Comparison of ENCODE assay signal across 9 mouse cellular contexts in genomic region chr12:112743168-112743975, GRCm38 (mm10). TPM values are rescaled to one million over a fixed set of nuclear protein-coding genes. Genes with fewer than 3 reads are reported as not detected.
DNase-seq lines count a peak whose midpoint lies in the region; ATAC-seq and TF ChIP-seq lines count a peak whose summit lies in the region.
"Had no signal": no experiment of that assay in that cellular context is flagged by ENCODE, and none has a peak within 500 bp of the region (broad histone marks: within the 10 kb centered on the region; RNA-seq: fewer than 3 reads in every experiment).

No protein-coding gene starts in this region.

- peaks cover 4% of the 10 kb centered on the region; the same call in 1 of the 2 replicates for H3K4me1 ChIP-seq in bone marrow macrophage, adult 2 months (ENCODE audit: control insufficient read depth, insufficient read depth, low read length)
- H3K4me1 ChIP-seq in heart, embryonic 13.5 days = peaks cover 34% of the 10 kb centered on the region
- no peaks in the 10 kb centered on the region for H3K4me1 ChIP-seq in liver, embryonic 13.5 days (replicated peaks)
- H3K4me1 ChIP-seq in neural tube, embryonic 11.5 days (ENCODE audit: control insufficient read depth, insufficient read depth, low read length) = 0 out of 2 replicates have a peak, but pooled peaks cover 7% of the 10 kb centered on the region

- no peak overlapping the region for H3K4me2 ChIP-seq in heart, embryonic 13.5 days
- H3K4me2 ChIP-seq in liver, embryonic 13.5 days = no peak overlapping the region
- no peak overlapping the region for H3K4me2 ChIP-seq in neural tube, embryonic 11.5 days (ENCODE audit: low read depth)

- no peak overlapping the region for H3K4me3 ChIP-seq in bone marrow macrophage, adult 2 months (ENCODE audit: insufficient read depth, low read length)
- no peak overlapping the region for H3K4me3 ChIP-seq in heart, embryonic 13.5 days
- H3K4me3 ChIP-seq in liver, embryonic 13.5 days (replicated peaks) = no peak overlapping the region
- no peak overlapping the region for H3K4me3 ChIP-seq in neural tube, embryonic 11.5 days (ENCODE audit: low read depth, low read length)
- H3K4me3 ChIP-seq: erythroblast, embryonic 14.5 days had no signal

- WGBS in heart, embryonic 13.5 days = 49% methylated on average over 25 of the region's 25 CpGs
- WGBS in liver, embryonic 13.5 days (ENCODE audit: insufficient replicate concordance) = 47% methylated on average over 25 of the region's 25 CpGs
- 62% methylated on average over 25 of the region's 25 CpGs for whole genome bisulfite sequencing in neural tube, embryonic 11.5 days

- no peak for TF ChIP-seq POLR2A in bone marrow macrophage, adult 2 months (IDR thresholded peaks at IDR 0.05; ENCODE audit: borderline replicate concordance, low read depth, low read length)

- TF ChIP-seq CTCF in bone marrow macrophage, adult 2 months (IDR thresholded peaks at IDR 0.05; ENCODE audit: low read depth, low read length) = peak; percentile 45; the same call in 1 of the 2 replicates

- no peaks in the 10 kb centered on the region for H3K27me3 ChIP-seq in heart, embryonic 13.5 days (replicated peaks)
- H3K27me3 ChIP-seq in liver, embryonic 13.5 days = no peaks in the 10 kb centered on the region
- H3K27me3 ChIP-seq in neural tube, embryonic 11.5 days (ENCODE audit: control insufficient read depth, insufficient read depth, low read length) = no peaks in the 10 kb centered on the region

- peak; percentile 74 for DNase-seq in CD4-positive helper T cell, adult 2 months (ENCODE audit: low read depth, low spot score)
- DNase-seq in fat pad, adult 2 months (ENCODE audit: extremely low read depth, low read depth, low spot score) = peak; percentile 69
- peak; percentile 90 for DNase-seq in kidney, postnatal 10 days
- DNase-seq in liver, embryonic 13.5 days = peak; percentile 42
- DNase-seq in neural tube, embryonic 11.5 days (ENCODE audit: low spot score) = peak; percentile 79
- DNase-seq in telencephalon, adult 2 months (ENCODE audit: low read depth, low spot score) = peak; percentile 76

- no peaks in the 10 kb centered on the region for H3K9me3 ChIP-seq in heart, embryonic 13.5 days
- no peaks in the 10 kb centered on the region for H3K9me3 ChIP-seq in liver, embryonic 13.5 days (replicated peaks)
- no peaks in the 10 kb centered on the region for H3K9me3 ChIP-seq in neural tube, embryonic 11.5 days (ENCODE audit: control insufficient read depth, low read length)

- ATAC-seq in heart, embryonic 13.5 days (ENCODE audit: extremely low read depth, insufficient number of reproducible peaks, low FRiP score, low TSS enrichment) = 0 out of 2 replicates have a peak, but pooled peaks have one; percentile 29
- 0 out of 2 replicates have a peak, but pooled peaks have one; percentile 18 for ATAC-seq in liver, embryonic 13.5 days (ENCODE audit: low read depth)
- peak; percentile 66 for ATAC-seq in neural tube, embryonic 11.5 days (ENCODE audit: insufficient read depth, low FRiP score, low TSS enrichment)

- H3K36me3 ChIP-seq in heart, embryonic 13.5 days = peaks cover 36% of the 10 kb centered on the region
- H3K36me3 ChIP-seq in liver, embryonic 13.5 days = peaks cover 12% of the 10 kb centered on the region; the same call in 1 of the 2 replicates
- no peaks in the 10 kb centered on the region; the same call in 1 of the 2 replicates for H3K36me3 ChIP-seq in neural tube, embryonic 11.5 days (ENCODE audit: control insufficient read depth, insufficient read depth, low read length)

- H3K9ac ChIP-seq in heart, embryonic 13.5 days = peak overlapping the region; percentile 66; the same call in 1 of the 2 replicates
- no peak overlapping the region for H3K9ac ChIP-seq in liver, embryonic 13.5 days
- H3K9ac ChIP-seq in neural tube, embryonic 11.5 days (ENCODE audit: low read length) = no peak overlapping the region

- H3K27ac ChIP-seq in bone marrow macrophage, adult 2 months (ENCODE audit: insufficient read depth, low read depth, low read length) = no peak overlapping the region
- peak overlapping the region; percentile 67 for H3K27ac ChIP-seq in heart, embryonic 13.5 days (replicated peaks)
- no peak overlapping the region for H3K27ac ChIP-seq in liver, embryonic 13.5 days
- no peak overlapping the region for H3K27ac ChIP-seq in neural tube, embryonic 11.5 days (ENCODE audit: low read depth, low read length)

RNA-seq across cellular contexts. Expression of gene Pld4, which starts 17.1 kb away (rescaled TPM):
- polyA plus RNA-seq in bone marrow macrophage, adult 2 months (2012; ENCODE audit: insufficient read depth, insufficient read length, missing spikeins) = 1,067 and 1,170 TPM in 2 replicates
- polyA plus RNA-seq in heart, embryonic 13.5 days (2015; fragmentation: Nextera tagmentation; extraction: Ambion mirVana) = 5.5 and 7.0 TPM in 2 replicates
- 9.6 and 11.0 TPM in 2 replicates for polyA plus RNA-seq in liver, embryonic 13.5 days (2015; fragmentation: Nextera tagmentation; extraction: Ambion mirVana)
- polyA plus RNA-seq in neural tube, embryonic 11.5 days (2014; fragmentation: Nextera tagmentation; extraction: Ambion mirVana) = 3.8 and 4.9 TPM in 2 replicates

RNA-seq across cellular contexts. Expression of gene Cep170b, which starts 23.1 kb away (rescaled TPM):
- polyA plus RNA-seq in bone marrow macrophage, adult 2 months (2012; ENCODE audit: insufficient read depth, insufficient read length, missing spikeins) = 8.5 and 17.7 TPM in 2 replicates
- polyA plus RNA-seq in heart, embryonic 13.5 days (2015; fragmentation: Nextera tagmentation; extraction: Ambion mirVana) = 4.0 and 4.3 TPM in 2 replicates
- polyA plus RNA-seq in liver, embryonic 13.5 days (2015; fragmentation: Nextera tagmentation; extraction: Ambion mirVana) = 2.5 and 2.9 TPM in 2 replicates
- 10.2 and 10.7 TPM in 2 replicates for polyA plus RNA-seq in neural tube, embryonic 11.5 days (2014; fragmentation: Nextera tagmentation; extraction: Ambion mirVana)

RNA-seq across cellular contexts. Expression of gene Ahnak2, which starts 59.1 kb away (rescaled TPM):
- polyA plus RNA-seq in bone marrow macrophage, adult 2 months (2012; ENCODE audit: insufficient read depth, insufficient read length, missing spikeins) = 27.3 TPM in 2 replicates
- polyA plus RNA-seq in heart, embryonic 13.5 days (2015; fragmentation: Nextera tagmentation; extraction: Ambion mirVana) = 1.1 and 1.2 TPM in 2 replicates
- polyA plus RNA-seq in liver, embryonic 13.5 days (2015; fragmentation: Nextera tagmentation; extraction: Ambion mirVana) = 0.13 and 0.15 TPM in 2 replicates
- 0.26 and 0.61 TPM in 2 replicates for polyA plus RNA-seq in neural tube, embryonic 11.5 days (2014; fragmentation: Nextera tagmentation; extraction: Ambion mirVana)

Comparison
In these comparisons a context has a peak if more than half of its experiments do, and no peak if none do; other contexts are left out.
1. RNA of gene Pld4, which starts 17.1 kb away (polyA plus RNA-seq): 1,067 to 1,170 TPM in bone marrow macrophage, adult 2 months; 9.6 to 11.0 TPM in liver, embryonic 13.5 days, 5.5 to 7.0 TPM in heart, embryonic 13.5 days and 3.8 to 4.9 TPM in neural tube, embryonic 11.5 days; every median in the first group is over 10 times any median in the second.
2. RNA of gene Ahnak2, which starts 59.1 kb away (polyA plus RNA-seq): 27.3 TPM in bone marrow macrophage, adult 2 months; 1.1 to 1.2 TPM in heart, embryonic 13.5 days, 0.26 to 0.61 TPM in neural tube, embryonic 11.5 days and 0.13 to 0.15 TPM in liver, embryonic 13.5 days; every median in the first group is over 10 times any median in the second.
3. Peak in every context shown above with its lines, with median percentiles within 50 percentile points of each other: DNase-seq and ATAC-seq.